Mouse (Mus musculus) embryonic fibroblast, embryonic 13.5 days (primary cell): ENCODE measurements around the gene Dact2. TPM values are rescaled to one million over a fixed set of nuclear protein-coding genes. Genes with fewer than 3 reads are reported as not detected.

Experiments
- H3K27ac ChIP-seq: 2 replicates; pipeline ENCODE4 v1.5.1; 2012; ENCODE audit warnings: low read length, control low read depth, inconsistent platforms; ENCODE audit not compliant: insufficient read depth
- H3K4me1 ChIP-seq: 2 replicates; pipeline ENCODE4 v1.6.1; 2011; ENCODE audit warnings: low read length; ENCODE audit not compliant: control insufficient read depth, insufficient read depth
- H3K4me3 ChIP-seq: 2 replicates; pipeline ENCODE4 v1.5.1; 2011; ENCODE audit warnings: mild to moderate bottlenecking, control low read depth, low read length; ENCODE audit not compliant: insufficient read depth
- CTCF ChIP-seq: IDR thresholded peaks from 2 replicates; pipeline ENCODE4 v1.5.1; 2011; ENCODE audit warnings: mild to moderate bottlenecking, control low read depth, low read length, moderate library complexity, borderline replicate concordance; ENCODE audit not compliant: insufficient read depth
- POLR2A ChIP-seq: IDR thresholded peaks from 2 replicates; pipeline ENCODE4 v1.6.1; 2011; ENCODE audit warnings: low read depth, mild to moderate bottlenecking, control low read depth, low read length, moderate library complexity
- polyA plus RNA-seq: library from polyadenylated mRNA; stranded (reverse); fragments of >200 nt; gene quantifications from 2 replicates; pipeline ENCODE4 v1.2.4, GENCODE M21; 2011; ENCODE audit warnings: low read depth; ENCODE audit not compliant: missing spikeins, insufficient read length

The Dact2 gene
- polyA plus RNA-seq, 1 experiment, result 0.49 TPM

GRCm38 (mm10) chr17:14200206-14200605 lies 3.9 kb downstream of the Dact2 start:
- no peak for TF ChIP-seq CTCF
- TF ChIP-seq POLR2A, result no peak
- Histone ChIP-seq H3K27ac (no peak overlapping the region), H3K4me3 (no peak overlapping the region), H3K4me1 (0 out of 2 replicates have a peak, but pooled peaks cover 3% of the 10 kb centered on the region)

- H3K27ac ChIP-seq, result no peak overlapping the region
- TF ChIP-seq POLR2A (no peak), CTCF (no peak)
- H3K4me1 ChIP-seq, result 0 out of 2 replicates have a peak, but pooled peaks cover 3% of the 10 kb centered on the region
- H3K4me3 ChIP-seq, result no peak overlapping the region
Measured at GRCm38 (mm10) chr17:14199621-14200020, 4.5 kb downstream of the Dact2 start.

DNA sequence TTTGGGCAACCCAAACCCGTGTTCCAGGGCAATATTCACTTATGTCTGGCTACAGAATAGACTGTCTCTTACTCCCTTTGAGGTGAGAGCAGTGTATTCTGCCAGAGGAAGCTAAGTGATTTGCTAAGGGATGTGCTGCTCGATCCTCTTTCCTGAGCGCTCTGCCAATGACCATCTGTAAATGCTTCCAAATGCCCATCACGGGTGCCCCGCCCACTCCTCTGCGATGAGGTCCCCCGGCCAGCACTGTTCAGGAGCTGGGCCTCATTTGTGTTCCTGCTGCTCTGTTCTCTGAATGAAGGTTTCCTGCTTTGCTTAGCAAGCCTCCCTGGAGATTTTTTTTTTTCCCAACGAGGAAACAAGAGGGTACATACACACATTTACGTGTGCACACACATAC lies 11.2 kb downstream of the Dact2 start:
- TF ChIP-seq CTCF (no peak), POLR2A (no peak)
- Histone ChIP-seq H3K4me3 (no peak overlapping the region), H3K27ac (no peak overlapping the region), H3K4me1 (no peaks in the 10 kb centered on the region)

GRCm38 (mm10) chr17:14192432-14192831 lies 11.7 kb downstream of the Dact2 start:
- TF ChIP-seq CTCF, result no peak
- no peak for TF ChIP-seq POLR2A
- no peak overlapping the region for H3K27ac ChIP-seq
- no peaks in the 10 kb centered on the region for H3K4me1 ChIP-seq
- H3K4me3 ChIP-seq, result no peak overlapping the region

DNA sequence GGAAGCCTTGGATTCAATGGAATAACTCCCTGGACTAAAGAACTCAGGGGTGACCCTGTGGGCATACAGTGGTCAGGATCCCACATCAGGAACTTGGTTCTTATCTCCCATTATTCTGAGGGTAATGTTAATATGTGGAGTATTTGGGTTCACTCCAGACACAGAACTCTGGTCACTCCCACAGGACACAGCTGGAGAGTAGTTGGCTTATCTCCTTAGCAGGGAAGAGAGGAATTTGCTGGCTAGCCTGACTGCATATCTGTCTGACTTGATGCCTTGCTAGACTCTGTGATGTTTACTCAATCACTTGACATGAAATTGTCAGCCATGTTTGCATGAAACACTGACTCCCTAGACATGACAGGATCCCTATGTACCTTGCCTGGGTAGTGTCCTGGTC lies 15.6 kb downstream of the Dact2 start:
- TF ChIP-seq POLR2A, result no peak
- no peak for TF ChIP-seq CTCF

DNA sequence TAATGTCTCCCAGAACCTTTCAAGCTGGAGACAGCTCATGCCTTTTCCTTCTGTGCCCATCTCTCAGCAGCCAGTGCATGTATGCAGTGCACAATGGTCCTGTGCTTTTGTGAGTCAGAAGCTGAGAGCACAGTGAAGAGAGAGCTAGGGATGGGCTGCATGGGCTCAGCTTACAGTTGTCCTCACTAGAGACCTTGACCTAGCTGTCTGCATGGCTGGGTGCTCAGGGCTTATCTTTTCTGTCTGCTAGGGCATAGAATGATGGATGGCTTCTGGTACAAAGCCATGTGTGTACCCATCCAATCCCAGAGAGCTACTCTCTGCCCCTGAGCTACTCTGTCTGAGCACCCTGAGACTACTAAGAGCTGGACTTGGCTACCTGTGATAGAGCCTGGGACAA lies 17.0 kb downstream of the Dact2 start:
- Histone ChIP-seq H3K4me3 (no peak overlapping the region), H3K27ac (no peak overlapping the region), H3K4me1 (no peaks in the 10 kb centered on the region)
- TF ChIP-seq CTCF, result no peak
- TF ChIP-seq POLR2A, result no peak

More for the DNA sequence above, 15.6 kb downstream of the Dact2 start:
- H3K4me3 ChIP-seq, result no peak overlapping the region
- H3K4me1 ChIP-seq, result no peaks in the 10 kb centered on the region
- H3K27ac ChIP-seq, result no peak overlapping the region

DNA sequence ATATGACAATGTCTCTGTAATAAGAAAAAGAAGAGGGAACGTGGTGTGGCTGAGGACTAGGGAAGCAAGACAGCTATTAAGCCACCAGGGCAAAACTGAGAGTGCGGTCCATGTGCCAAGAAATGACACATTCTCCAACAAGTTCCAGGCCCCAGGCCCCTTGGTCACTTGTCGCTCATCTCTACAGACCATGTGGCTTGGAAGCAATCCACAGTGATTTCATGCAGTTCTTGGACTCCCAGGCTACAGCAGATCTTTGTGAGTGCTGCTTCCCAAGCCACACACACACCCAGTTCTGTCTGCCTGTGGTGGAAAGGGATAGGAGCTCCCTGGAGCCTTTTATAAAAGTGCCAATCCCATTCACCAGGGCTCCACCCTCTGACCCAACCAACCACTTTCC lies 17.9 kb downstream of the Dact2 start:
- Histone ChIP-seq H3K4me1 (no peaks in the 10 kb centered on the region), H3K27ac (no peak overlapping the region), H3K4me3 (no peak overlapping the region)
- TF ChIP-seq POLR2A (no peak), CTCF (no peak)

DNA sequence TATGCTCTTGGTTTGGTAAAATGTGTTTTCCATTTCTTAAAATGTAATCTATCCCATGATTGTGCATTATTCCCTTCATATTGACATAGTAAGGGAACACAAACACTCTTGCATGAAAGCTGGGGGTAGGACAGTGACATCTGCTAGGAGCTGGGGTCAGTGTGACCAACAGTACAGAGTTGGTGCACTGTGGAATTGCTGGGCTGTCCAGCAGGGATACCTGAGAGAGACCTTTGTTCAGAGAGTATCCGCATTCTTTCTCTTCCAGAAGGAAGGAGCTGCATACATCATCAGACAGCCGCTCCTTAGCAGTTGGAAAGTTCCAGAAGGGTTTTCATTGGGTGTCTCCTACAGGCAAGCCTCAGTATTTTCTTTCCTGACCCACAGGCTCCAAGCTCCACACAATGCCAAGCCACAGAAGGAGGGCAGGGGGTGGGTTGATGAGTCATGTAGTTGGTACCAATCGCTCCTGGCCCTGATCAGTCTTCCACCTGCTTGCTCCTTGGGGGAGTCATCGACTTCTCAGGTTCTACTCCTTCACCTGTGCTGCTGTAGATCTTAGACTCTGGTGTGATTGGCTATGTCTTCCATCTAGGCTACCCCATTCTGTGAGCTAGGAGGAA lies 19.8 kb downstream of the Dact2 start:
- TF ChIP-seq POLR2A (no peak), CTCF (no peak)
- no peak overlapping the region for H3K4me3 ChIP-seq
- H3K4me1 ChIP-seq, result no peaks in the 10 kb centered on the region
- no peak overlapping the region for H3K27ac ChIP-seq

DNA sequence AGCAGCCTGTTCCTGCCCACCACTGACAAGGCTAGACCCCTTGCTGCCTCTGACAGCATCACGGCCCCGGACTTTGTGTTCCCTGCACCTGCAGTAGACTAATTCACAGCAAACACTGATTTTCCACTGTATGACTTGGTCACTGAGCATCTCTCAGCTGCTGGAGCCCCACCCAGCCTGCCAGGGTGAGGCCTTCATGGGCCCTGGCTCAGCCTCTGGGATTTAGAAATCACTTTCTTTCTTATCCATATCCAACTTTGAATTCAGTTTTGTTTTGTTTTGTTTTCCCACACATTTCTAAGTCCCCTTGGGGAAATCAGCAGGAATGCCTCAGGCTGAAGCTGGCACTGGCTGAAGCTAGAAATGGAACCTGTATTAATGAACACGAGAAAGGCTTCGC lies 20.4 kb downstream of the Dact2 start:
- Histone ChIP-seq H3K4me1 (no peaks in the 10 kb centered on the region), H3K27ac (no peak overlapping the region)
- TF ChIP-seq CTCF (no peak), POLR2A (no peak)

DNA sequence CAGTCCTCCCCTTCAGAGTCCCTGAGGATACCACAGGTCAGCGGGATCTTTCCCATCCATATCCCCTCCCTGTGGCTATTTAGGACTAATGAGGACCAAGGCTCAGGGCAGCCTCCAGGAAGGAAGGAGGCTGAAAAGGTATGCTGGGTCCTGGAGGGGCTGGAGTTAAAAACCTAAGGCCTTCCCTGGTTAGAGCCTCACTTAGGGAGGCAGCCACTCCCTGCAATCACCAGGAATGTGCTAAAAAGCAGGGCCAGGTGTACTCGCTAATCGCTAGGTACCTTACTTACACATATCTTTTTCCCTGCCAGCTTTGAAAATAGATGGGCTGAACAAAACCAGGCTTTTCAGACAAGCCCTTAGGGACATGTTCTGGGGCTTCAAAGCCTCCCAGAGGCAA lies 21.2 kb downstream of the Dact2 start:
- no peak overlapping the region for H3K4me3 ChIP-seq
- TF ChIP-seq CTCF, result no peak
- no peak for TF ChIP-seq POLR2A
- no peaks in the 10 kb centered on the region for H3K4me1 ChIP-seq
- no peak overlapping the region for H3K27ac ChIP-seq

More for the DNA sequence above, 20.4 kb downstream of the Dact2 start:
- no peak overlapping the region for H3K4me3 ChIP-seq

- Histone ChIP-seq H3K27ac (no peak overlapping the region), H3K4me1 (no peaks in the 10 kb centered on the region), H3K4me3 (no peak overlapping the region)
- no peak for TF ChIP-seq POLR2A
- TF ChIP-seq CTCF, result no peak
Measured at GRCm38 (mm10) chr17:14178911-14179310, 25.2 kb downstream of the Dact2 start.

DNA sequence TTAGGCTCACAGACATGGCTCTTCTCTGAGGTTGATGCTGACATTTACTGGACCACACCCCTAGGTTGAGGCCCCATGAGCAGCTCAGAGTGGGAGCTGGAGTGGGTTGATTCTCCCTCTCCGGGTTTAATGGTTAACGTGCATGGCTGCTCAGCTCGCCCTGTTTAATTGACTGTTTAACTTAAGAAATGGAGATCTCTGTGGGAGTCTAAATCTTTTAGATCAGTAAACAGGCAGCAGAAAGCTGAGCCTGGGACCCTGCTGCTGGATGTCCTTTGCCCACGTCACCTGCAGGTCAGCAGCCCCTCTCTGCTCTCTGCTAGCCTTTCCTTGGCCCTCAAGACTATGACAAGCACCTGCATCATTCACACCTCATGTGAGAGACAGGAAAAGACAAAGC lies 25.6 kb downstream of the Dact2 start:
- Histone ChIP-seq H3K4me1 (no peaks in the 10 kb centered on the region), H3K4me3 (no peak overlapping the region), H3K27ac (no peak overlapping the region)
- TF ChIP-seq CTCF, result no peak
- TF ChIP-seq POLR2A, result no peak
